Mouse (Mus musculus): ENCODE measurements around the gene Lrrfip1. TPM values are rescaled to one million over a fixed set of nuclear protein-coding genes. Genes with fewer than 3 reads are reported as not detected.

Lrrfip1 gene
- polyA plus RNA-seq, 1 experiment from 2014 or later: 151 TPM

DNA sequence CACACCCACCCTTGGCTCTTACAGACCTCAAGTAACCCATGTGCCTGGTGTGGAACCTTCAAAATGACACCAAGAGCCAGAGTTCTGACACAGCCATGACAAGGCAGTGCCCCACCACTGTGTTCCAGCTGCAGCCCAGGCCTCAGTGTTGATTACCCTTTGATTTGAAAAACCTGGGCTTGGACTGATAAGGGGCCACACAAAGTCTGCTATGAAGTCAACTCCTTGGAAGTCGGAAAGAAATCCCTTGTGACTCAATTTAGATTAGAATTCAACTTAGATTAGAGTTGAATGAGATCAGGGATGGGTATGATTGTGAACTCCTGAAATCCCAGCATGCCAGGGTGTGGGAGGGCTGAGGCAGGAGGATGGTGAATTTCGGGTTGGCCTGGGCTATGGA lies 68.1 kb downstream of the Lrrfip1 start:
- no peaks in the 10 kb centered on the region for H3K27me3 ChIP-seq (replicated peaks)
- 28% methylated on average over 2 of the region's 2 CpGs for WGBS
- H3K27ac ChIP-seq (ENCODE audit: poor library complexity, severe bottlenecking): peak overlapping the region; percentile 58
- peaks cover 94% of the 10 kb centered on the region for H3K4me1 ChIP-seq (replicated peaks)
- peak overlapping the region; percentile 17; the same call in 1 of the 2 replicates for H3K9ac ChIP-seq
- peaks cover 8% of the 10 kb centered on the region; the same call in 1 of the 2 replicates for H3K36me3 ChIP-seq
- no peaks in the 10 kb centered on the region for H3K9me3 ChIP-seq (replicated peaks)
- H3K4me2 ChIP-seq: no peak overlapping the region
- H3K4me3 ChIP-seq: no peak overlapping the region
- ATAC-seq (ENCODE audit: insufficient number of reproducible peaks, low FRiP score): no peak

DNA sequence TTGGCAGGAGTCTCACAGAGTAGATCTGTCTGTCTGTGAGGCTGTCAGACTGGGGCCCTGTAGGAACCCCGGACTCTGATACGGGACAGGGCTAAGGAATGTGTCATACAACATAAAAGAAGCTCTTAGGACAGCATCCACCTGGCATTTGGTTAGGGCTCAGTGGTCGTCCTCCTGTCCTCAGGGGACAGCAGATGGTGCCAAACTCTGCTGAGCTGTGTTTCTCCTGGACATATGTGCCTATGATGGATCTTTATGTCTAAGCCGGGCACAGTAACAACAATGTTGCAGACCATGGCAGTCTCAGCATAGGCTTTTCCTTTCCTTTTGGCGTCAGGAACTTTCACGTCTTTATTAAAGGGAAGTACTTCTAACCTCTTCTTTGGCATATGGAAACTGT lies 69.2 kb downstream of the Lrrfip1 start:
- no peaks in the 10 kb centered on the region for H3K9me3 ChIP-seq (replicated peaks)
- H3K4me1 ChIP-seq (replicated peaks): peaks cover 93% of the 10 kb centered on the region
- H3K27ac ChIP-seq (ENCODE audit: poor library complexity, severe bottlenecking): peak overlapping the region; percentile 49
- H3K4me3 ChIP-seq: no peak overlapping the region
- H3K4me2 ChIP-seq: no peak overlapping the region
- H3K36me3 ChIP-seq: peaks cover 8% of the 10 kb centered on the region; the same call in 1 of the 2 replicates
- H3K27me3 ChIP-seq (replicated peaks): no peaks in the 10 kb centered on the region
- ATAC-seq (ENCODE audit: insufficient number of reproducible peaks, low FRiP score): no peak
- 61% methylated on average over 6 of the region's 6 CpGs for WGBS
- 0 out of 2 replicates have a peak overlapping the region, but pooled peaks have one; percentile 13 for H3K9ac ChIP-seq

DNA sequence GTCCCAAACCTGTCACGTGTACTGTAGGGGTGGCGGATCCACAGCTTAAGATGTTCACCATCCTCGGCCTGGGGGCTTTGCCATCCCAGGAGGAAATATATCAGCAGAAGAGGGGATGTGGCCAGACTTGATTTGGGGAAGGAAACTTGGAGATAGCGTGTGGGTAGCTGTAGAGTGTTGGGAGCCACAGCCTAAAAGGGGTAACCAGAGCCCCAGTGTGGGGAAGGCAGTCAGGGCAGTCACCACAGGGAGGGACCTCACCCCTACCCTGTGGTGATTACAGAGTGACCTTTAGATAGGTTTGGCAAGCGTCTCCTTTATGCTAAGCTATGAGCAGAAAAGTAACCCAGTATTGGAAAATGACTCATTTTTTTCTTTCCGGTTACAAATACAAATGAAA lies 71.0 kb downstream of the Lrrfip1 start:
- H3K9ac ChIP-seq: no peak overlapping the region
- no peaks in the 10 kb centered on the region for H3K27me3 ChIP-seq (replicated peaks)
- WGBS: 62% methylated on average over 6 of the region's 6 CpGs
- H3K9me3 ChIP-seq (replicated peaks): no peaks in the 10 kb centered on the region
- H3K4me1 ChIP-seq (replicated peaks): peaks cover 84% of the 10 kb centered on the region
- peak overlapping the region; percentile 45 for H3K27ac ChIP-seq (ENCODE audit: poor library complexity, severe bottlenecking)
- H3K4me3 ChIP-seq: no peak overlapping the region
- no peak for ATAC-seq (ENCODE audit: insufficient number of reproducible peaks, low FRiP score)
- no peak overlapping the region for H3K4me2 ChIP-seq
- H3K36me3 ChIP-seq: peaks cover 8% of the 10 kb centered on the region; the same call in 1 of the 2 replicates

DNA sequence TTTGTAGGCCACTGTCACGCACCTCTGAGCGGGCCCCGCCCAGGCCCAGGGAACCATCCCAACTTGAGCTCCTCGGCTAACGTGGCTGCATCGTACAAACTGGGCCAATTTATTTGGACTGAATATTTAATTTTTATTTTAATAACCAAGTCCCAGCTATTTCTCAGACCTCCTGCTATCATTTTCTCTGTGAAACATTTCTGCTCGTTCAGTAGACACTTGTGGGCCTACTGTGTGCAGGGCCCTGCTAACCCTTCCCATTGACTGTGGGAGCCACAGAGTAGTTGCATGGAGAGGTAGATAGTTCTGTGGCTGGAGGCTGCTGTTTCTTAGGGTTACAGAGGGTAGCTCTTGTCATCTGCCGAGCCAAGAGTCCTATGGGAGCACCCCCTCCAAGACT lies 72.0 kb downstream of the Lrrfip1 start:
- peak overlapping the region; percentile 46; the same call in 1 of the 2 replicates for H3K9ac ChIP-seq
- peak overlapping the region; percentile 95 for H3K27ac ChIP-seq (ENCODE audit: poor library complexity, severe bottlenecking)
- peaks cover 79% of the 10 kb centered on the region for H3K4me1 ChIP-seq (replicated peaks)
- H3K27me3 ChIP-seq (replicated peaks): no peaks in the 10 kb centered on the region
- 88% methylated on average over 8 of the region's 8 CpGs for WGBS
- no peak overlapping the region for H3K4me2 ChIP-seq
- peaks cover 8% of the 10 kb centered on the region; the same call in 1 of the 2 replicates for H3K36me3 ChIP-seq
- no peaks in the 10 kb centered on the region for H3K9me3 ChIP-seq (replicated peaks)
- no peak overlapping the region for H3K4me3 ChIP-seq
- no peak for ATAC-seq (ENCODE audit: insufficient number of reproducible peaks, low FRiP score)

DNA sequence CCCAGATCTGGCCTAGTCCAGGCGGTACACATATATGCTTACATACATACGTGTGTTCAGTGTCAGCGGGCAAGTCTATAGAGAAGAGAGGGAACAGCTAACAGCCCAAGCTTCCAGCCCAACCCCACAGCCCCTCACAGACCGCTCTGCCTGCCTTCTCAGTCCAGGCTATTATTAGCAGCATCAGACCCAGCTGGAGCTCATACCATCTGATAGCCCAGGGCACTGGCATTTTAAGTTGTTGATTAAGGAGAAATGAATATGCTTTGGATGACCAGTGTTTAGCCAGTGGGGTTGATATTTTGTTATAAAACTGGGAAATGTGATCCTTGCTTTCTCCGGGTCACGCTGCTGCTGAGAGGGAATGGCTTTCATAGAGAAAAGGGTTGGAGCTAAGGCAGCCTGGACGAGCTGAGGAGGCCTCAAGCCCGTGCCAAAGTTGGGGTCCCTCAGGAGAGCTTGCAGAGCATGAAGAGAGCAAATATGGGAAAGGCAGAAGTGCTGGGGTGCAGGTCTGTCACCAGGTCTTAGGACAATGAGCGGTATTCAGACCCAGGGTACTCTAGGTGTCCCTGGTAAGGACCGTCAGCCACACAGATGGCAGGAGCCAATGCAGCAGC lies 73.2 kb downstream of the Lrrfip1 start:
- H3K9me3 ChIP-seq (replicated peaks): no peaks in the 10 kb centered on the region
- peaks cover 75% of the 10 kb centered on the region for H3K4me1 ChIP-seq (replicated peaks)
- H3K27ac ChIP-seq (ENCODE audit: poor library complexity, severe bottlenecking): peak overlapping the region; percentile 95
- peaks cover 12% of the 10 kb centered on the region; the same call in 1 of the 2 replicates for H3K36me3 ChIP-seq
- 49% methylated on average over 10 of the region's 10 CpGs for WGBS
- no peaks in the 10 kb centered on the region for H3K27me3 ChIP-seq (replicated peaks)
- ATAC-seq (ENCODE audit: insufficient number of reproducible peaks, low FRiP score): peak; percentile 76
- H3K4me3 ChIP-seq: 0 out of 2 replicates have a peak overlapping the region, but pooled peaks have one; percentile 7
- H3K9ac ChIP-seq: peak overlapping the region; percentile 50; the same call in 1 of the 2 replicates
- peak overlapping the region; percentile 57 for H3K4me2 ChIP-seq

DNA sequence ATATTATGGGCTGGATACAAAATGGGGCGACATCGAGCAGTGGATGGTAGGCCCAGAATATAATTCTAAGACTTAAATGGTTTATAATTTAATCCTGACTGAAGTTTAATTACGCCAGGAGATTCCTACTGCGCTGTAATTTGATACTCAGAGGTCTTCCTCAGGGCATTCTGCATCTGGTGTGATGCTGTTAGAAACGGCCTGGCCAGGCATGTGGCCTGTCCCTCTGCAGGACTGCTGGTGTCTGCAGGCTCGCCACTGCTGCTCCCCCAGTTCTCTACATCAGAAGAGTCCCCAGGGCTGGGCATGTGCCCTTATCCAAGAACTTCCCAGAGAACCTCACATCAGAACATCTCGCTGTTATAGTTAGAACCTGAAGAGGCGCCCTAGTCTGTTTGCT lies 78.4 kb downstream of the Lrrfip1 start:
- 53% methylated on average over 8 of the region's 8 CpGs for WGBS
- Histone ChIP-seq H3K4me3 (no peak overlapping the region), H3K36me3 (peaks cover 29% of the 10 kb centered on the region), H3K27ac (ENCODE audit: poor library complexity, severe bottlenecking) (peak overlapping the region; percentile 60), H3K9me3 (replicated peaks) (no peaks in the 10 kb centered on the region), H3K27me3 (replicated peaks) (no peaks in the 10 kb centered on the region), H3K4me1 (replicated peaks) (peaks cover 64% of the 10 kb centered on the region), H3K4me2 (no peak overlapping the region), H3K9ac (peak overlapping the region; percentile 42; the same call in 1 of the 2 replicates)
- peak; percentile 43; the same call in 1 of the 2 replicates for ATAC-seq (ENCODE audit: insufficient number of reproducible peaks, low FRiP score)

DNA sequence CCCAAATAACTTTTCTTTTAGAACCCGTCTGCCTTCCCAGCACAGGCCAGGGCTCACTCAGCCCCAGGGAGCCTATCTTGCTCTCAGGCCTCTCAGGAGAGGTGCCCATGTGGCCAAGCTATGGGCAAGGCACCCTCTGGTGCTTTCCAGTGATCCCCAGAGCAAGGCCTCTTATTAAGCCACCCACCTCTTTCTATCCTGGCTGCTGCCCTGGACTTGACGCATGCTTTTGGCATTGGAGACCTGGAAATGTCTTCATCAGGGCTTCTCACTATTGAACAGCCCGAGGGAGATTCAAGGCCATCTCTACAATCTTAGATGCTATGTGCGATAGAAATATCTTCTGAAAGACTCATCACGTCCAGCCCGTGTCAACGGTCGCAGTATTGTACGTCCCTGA lies 78.9 kb downstream of the Lrrfip1 start:
- Histone ChIP-seq H3K36me3 (peaks cover 32% of the 10 kb centered on the region), H3K4me3 (no peak overlapping the region), H3K27me3 (replicated peaks) (no peaks in the 10 kb centered on the region), H3K9me3 (replicated peaks) (no peaks in the 10 kb centered on the region), H3K4me1 (replicated peaks) (peaks cover 62% of the 10 kb centered on the region), H3K9ac (peak overlapping the region; percentile 42), H3K27ac (ENCODE audit: poor library complexity, severe bottlenecking) (peak overlapping the region; percentile 60), H3K4me2 (no peak overlapping the region)
- ATAC-seq (ENCODE audit: insufficient number of reproducible peaks, low FRiP score): no peak
- WGBS: 58% methylated on average over 9 of the region's 9 CpGs

DNA sequence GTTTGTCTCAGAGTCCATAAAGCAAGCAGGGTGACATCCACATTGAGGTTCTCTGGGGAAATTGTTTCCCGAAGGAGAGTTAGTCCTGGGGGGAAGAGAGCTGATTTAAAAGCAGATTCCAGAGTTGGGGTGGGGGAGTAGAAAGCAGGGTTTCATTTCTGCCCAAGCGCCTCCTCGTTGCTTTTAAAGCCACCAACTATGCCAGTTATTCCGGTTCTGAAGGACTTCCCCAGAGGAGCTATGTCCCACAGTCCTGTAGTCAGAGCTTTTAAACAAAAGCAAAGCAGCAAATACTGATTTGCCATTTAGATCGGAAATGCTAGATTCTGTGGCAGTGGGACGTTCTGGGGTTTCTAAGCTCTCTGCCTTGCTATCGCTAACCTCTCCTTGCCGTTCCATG lies 79.4 kb downstream of the Lrrfip1 start:
- H3K4me3 ChIP-seq: no peak overlapping the region
- ATAC-seq (ENCODE audit: insufficient number of reproducible peaks, low FRiP score): no peak
- H3K4me2 ChIP-seq: no peak overlapping the region
- 0 out of 2 replicates have a peak overlapping the region, but pooled peaks have one; percentile 26 for H3K9ac ChIP-seq
- peaks cover 32% of the 10 kb centered on the region for H3K36me3 ChIP-seq
- no peaks in the 10 kb centered on the region for H3K9me3 ChIP-seq (replicated peaks)
- peak overlapping the region; percentile 60 for H3K27ac ChIP-seq (ENCODE audit: poor library complexity, severe bottlenecking)
- 62% methylated on average over 8 of the region's 8 CpGs for WGBS
- H3K27me3 ChIP-seq (replicated peaks): no peaks in the 10 kb centered on the region
- H3K4me1 ChIP-seq (replicated peaks): peaks cover 63% of the 10 kb centered on the region

DNA sequence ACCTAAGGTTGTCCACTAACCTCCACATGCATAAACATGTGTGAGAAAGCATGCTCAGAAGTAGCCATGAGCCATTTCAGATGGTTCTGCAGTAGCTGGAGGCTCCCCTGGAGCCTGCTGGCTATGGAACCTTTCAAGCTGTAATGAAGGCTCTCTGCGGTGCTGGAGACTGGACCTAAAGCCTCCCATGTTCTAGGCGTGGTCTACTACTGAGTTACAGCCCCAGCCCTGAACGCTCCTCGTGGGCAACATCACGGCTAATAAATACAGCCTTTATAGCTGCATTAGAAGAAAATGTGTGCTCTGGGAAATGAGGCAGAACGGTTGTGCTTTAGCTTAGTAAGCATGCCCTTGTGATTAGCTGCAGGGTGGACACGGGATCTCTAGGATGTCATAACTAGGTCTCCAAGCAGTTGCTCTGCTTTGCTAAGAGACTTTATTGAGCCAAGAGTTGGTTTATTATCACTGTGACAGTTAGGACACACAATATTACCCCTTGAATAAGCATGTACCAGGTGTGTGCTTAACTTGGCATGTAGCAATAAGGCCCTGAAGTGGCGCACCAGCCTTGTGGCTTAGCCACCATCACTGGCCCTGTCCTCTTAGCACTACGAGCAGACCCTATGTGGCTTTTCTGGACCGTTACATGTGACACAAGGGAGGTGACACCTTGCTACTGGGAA lies 81.3 kb downstream of the Lrrfip1 start:
- no peaks in the 10 kb centered on the region for H3K27me3 ChIP-seq (replicated peaks)
- H3K36me3 ChIP-seq: peaks cover 36% of the 10 kb centered on the region
- H3K4me1 ChIP-seq (replicated peaks): peaks cover 70% of the 10 kb centered on the region
- H3K4me2 ChIP-seq: no peak overlapping the region
- 88% methylated on average over 10 of the region's 10 CpGs for WGBS
- peak overlapping the region; percentile 1; the same call in 1 of the 2 replicates for H3K27ac ChIP-seq (ENCODE audit: poor library complexity, severe bottlenecking)
- H3K9me3 ChIP-seq (replicated peaks): no peaks in the 10 kb centered on the region
- no peak for ATAC-seq (ENCODE audit: insufficient number of reproducible peaks, low FRiP score)
- no peak overlapping the region for H3K4me3 ChIP-seq
- no peak overlapping the region for H3K9ac ChIP-seq

DNA sequence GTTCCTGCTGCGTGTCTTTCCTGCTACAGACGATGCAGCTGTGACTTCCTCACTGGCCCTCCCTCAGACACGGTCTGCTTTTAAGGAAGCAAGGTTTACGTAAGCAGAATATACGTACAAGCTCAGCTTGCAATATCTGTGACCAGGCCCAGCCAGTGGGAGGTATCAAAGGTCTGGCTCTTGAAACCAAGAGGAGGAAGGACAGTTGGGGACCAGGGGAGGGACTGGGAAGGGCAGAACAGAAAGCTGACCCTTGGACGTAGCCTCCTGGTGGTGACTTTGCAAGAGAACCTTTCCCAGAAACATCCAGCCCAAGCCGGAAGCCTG lies 81.8 kb downstream of the Lrrfip1 start:
- peaks cover 36% of the 10 kb centered on the region for H3K36me3 ChIP-seq
- no peaks in the 10 kb centered on the region for H3K27me3 ChIP-seq (replicated peaks)
- peaks cover 74% of the 10 kb centered on the region for H3K4me1 ChIP-seq (replicated peaks)
- H3K9ac ChIP-seq: no peak overlapping the region
- H3K4me2 ChIP-seq: no peak overlapping the region
- H3K9me3 ChIP-seq (replicated peaks): no peaks in the 10 kb centered on the region
- H3K27ac ChIP-seq (ENCODE audit: poor library complexity, severe bottlenecking): 0 out of 2 replicates have a peak overlapping the region, but pooled peaks have one; percentile 1
- no peak overlapping the region for H3K4me3 ChIP-seq
- no peak for ATAC-seq (ENCODE audit: insufficient number of reproducible peaks, low FRiP score)
- WGBS: 72% methylated on average over 7 of the region's 7 CpGs

DNA sequence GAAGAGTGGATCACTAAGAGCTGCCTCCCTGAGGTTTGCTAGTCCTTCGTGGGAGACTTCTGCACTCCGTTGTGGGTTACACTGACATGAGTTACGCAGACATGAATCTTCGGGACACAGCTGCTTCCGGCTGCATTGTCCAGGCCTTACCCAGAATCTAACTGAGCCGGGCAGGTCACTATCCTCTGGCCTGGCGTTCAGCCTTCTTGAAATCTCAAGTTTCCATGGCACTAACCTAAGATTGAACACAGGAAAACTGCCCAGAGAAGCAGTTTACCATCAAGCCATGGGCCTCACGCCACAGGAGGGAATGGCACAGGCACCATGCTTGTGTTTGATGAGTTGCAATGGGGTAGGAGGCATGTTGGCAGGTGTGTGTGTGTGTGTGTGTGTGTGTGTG lies 85.8 kb downstream of the Lrrfip1 start:
- Histone ChIP-seq H3K9ac (peak overlapping the region; percentile 22), H3K27me3 (replicated peaks) (no peaks in the 10 kb centered on the region), H3K36me3 (peaks cover 37% of the 10 kb centered on the region), H3K9me3 (replicated peaks) (no peaks in the 10 kb centered on the region), H3K4me1 (replicated peaks) (peaks cover 81% of the 10 kb centered on the region), H3K27ac (ENCODE audit: poor library complexity, severe bottlenecking) (peak overlapping the region; percentile 94), H3K4me2 (peak overlapping the region; percentile 28), H3K4me3 (no peak overlapping the region)
- WGBS: 59% methylated on average over 8 of the region's 8 CpGs
- ATAC-seq (ENCODE audit: insufficient number of reproducible peaks, low FRiP score): no peak

All from heart, embryonic 12.5 days (tissue).